Mouse (Mus musculus): ENCODE measurements around the gene Zfp827.

Gene Zfp827

DNA sequence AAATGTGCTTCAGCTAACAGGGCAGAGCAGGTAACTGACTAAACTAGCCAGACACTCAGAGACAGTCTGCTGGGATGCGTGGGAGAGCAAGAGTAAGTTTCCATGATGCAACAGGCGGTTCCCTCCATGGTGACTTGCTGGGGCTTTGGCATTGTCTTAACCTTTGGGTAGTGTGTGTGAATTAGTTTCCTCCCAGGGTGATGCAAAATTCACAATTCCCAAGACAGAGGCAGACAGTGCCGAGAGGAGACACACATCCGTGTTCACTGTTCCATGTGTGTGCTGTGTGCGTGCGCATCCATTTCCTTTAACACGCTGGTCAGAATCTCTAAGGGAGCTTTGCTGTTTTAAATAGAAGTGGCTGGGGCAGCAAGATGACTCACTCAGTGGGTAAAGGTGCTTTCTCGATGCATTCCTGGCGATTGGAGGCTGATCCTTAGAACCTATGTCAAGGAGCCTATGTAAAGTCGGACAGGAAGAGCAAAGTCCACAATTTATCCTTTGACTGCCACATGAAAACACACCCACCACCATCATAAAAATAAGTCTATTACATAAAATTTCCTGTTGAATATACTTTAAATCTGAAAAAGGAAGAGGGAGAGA is 127.4 kb downstream of the Zfp827 start:
- no peak for DNase-seq (ENCODE audit: low spot score in 2 of 2)

DNA sequence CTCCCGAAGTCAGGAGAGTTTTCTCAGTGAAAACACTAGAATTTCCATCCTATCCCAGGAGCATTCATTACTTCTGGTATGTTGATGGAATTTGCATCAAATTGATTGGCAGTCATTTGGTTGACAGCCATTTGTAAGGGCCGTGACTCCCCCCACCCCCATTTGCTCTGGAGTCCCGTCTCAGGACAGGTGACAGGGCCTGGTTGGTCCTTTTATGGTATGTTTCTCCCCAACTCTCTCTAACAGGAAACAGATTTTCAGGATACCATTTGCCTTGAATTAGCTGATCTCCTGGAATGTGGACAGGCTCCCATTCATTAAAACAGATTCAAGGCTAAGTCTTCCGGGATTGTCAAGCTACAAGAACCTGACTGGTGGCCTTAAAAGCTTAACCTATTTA is 129.1 kb downstream of the Zfp827 start:
- DNase-seq (ENCODE audit: low spot score in 2 of 2): no peak

DNA sequence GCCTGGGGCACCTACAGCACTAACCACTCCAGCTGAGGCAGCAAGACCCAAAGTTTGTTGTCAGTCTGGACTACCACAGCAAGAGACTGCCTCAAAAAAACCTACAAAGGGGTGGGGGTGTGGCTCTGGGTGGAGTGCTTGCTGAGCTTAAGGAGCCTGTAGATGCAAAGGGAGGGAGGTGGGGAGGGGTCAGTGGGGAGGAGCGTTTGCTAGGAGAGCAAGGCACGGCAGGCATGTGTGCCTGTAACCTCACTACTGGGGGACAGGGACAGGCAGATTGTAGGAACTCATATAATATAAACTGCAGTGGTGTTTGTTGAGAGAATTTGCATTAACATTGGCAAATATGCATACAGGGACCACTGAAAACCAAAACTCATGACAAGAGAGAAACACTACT is 130.1 kb downstream of the Zfp827 start:
- DNase-seq (ENCODE audit: low spot score in 2 of 2): no peak

DNA sequence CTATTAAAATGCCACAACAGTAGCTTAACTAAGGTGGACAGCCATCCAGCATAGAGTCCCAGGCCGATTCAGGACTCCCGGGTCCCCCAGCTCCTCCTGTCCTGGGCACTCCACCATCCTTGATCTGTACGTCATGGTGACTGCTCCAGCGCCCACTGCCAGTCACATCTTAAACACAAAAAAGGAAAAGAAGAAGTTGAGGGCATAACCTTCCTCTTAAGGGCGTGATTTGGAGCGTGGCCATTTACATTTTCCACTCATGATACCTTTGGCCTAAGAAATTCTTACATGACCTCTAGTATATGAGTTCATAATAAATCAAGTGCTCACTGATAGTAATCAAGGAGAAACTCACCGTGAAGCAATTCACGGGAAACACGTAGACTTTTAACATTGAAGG is 131.2 kb downstream of the Zfp827 start:
- no peak for DNase-seq (ENCODE audit: low spot score in 2 of 2)

DNA sequence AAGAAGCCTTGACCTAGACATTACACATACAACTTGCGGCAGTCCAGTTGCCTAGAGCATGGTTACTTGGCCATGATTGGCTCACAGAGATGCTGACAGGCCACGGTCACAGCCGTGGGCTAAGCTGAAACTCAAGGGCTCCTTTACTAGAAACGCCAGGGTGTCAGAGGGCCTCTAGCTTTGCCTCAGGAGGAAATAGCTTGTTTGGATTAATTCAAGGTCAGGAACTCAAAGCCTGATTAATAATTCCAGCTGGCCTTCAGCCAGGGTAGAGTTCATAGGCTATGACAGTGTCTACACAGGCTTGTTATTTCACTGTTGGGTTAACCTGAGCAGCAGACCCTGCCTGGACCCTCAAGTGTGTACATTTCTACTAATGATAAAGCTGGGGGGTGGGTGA is 132.1 kb downstream of the Zfp827 start:
- DNase-seq (ENCODE audit: low spot score in 2 of 2): no peak

DNA sequence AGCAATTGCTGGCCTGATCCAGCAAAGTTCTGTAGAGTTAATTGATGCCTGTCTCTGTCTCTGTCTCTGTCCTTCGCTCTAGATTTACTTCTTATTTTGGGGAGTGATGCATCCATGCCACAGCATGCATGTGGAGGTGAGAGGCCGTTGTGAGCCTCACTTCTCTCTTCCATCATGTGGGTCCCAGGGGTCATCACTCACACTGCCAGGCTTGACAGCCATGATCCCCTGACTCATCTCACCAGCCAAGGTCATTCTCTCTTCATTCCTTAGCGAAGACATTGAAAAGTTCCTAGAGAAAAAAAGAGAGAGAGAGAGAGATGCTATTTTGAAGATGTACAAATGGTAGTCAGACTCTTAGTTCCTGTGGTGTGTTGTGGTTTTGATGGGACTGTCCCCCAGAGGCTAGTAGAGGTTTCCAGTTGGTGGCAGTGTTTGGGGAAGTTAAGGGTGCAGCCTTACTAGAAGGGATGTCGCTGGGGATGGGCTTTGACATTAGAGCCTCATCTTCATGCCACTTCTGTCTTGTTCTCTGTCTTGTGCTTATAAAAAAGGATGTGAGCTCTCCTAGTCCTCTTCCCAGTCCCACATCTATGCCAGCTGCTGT is 133.0 kb downstream of the Zfp827 start:
- peak in 1 of 2 experiments; percentile 16 for DNase-seq (ENCODE audit: low spot score in 2 of 2)

DNA sequence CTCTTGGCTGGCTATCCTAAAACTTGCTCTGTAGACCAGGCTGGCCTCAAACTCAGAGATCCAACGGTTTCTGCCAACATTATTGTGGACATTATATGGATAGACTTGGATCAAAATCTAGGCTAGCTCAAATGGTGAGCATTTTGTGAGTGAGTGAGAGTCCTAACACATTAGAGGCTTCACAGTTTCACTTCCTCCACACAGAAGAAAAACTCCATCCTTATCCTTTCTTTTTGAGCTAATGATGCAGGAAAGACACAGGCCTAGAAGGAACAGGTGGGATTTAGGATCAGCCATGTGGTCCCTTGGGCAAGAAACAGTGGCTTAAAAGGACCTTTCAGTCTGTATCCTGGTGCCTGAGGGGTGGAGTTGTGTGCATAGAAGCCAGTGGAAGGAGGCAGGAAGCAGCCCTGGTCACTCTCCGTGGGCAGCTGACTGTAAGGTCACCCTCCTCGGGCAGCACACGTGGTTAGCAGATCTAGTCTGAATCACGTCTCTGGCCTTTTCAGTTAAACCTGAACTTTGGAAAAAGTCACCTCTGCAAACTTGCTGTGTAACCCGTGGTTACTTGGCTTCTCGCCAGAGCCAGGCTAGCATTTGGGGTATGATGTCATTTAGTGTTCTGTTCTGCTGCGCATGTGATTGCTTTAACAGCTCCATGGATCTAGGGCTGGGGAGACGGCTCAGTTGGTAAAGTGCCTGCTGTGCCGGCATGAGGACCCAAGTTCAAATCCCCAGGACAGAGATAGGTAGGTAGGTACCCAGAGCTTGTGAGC is 134.5 kb downstream of the Zfp827 start:
- no peak for DNase-seq (ENCODE audit: low spot score in 2 of 2)

DNA sequence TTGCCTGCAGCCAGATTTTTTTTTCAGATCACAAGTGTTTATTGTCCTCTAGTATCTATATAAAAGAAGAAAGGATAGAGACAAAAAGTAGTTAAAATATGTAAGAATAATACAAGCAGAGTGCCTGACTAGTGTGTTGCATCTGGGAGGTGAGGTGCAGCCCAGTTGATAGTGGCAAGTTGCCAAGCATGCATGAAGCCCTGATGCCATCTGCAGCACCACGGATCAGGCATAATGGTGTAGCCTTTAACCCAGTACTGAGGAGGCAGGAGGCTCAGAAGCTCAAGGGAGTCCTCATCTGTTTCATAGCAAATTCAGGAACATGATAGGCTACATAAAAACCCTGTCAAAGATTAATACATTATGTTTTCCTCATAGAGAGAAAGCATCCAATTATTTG is 136.1 kb downstream of the Zfp827 start:
- DNase-seq (ENCODE audit: low spot score in 2 of 2): no peak

DNA sequence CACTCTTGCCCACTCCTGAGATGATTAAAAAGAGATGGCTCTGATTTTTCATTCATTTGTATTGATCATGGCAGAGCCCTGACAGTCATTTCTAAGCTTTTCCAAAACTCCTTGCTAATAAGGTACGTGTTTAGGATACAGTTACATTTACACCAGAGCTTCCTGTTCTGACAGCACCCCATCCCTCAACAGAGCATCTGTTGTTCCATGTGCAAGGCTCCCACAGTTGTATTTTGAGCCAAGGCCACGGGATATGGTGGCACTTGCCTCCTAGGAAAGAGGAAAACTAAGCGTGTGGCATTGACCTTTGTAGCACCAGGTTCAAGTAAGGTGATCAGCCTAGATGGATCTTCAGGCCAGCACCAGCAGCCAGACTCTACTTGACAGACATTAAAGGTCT is 137.0 kb downstream of the Zfp827 start:
- DNase-seq (ENCODE audit: low spot score in 2 of 2): no peak

DNA sequence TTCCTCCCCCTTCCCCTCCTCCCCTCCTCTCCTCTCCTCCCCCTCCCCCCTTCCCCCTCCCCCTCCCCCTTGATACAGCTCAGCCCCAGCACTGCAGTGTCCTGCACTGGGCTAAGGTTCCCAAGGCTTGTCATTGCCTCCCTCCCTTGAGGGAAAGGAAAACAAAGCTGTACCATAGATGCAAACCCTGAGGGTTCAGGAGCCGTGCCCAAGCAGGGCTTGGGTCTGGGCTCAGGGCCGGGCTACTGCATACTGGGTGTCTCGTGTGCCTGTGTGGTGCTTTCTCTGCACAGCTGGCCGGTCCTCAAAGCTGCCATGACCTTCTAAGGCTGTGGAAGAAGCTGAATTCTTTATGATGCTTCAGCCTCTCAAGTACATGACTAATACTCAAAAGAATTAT is 145.4 kb downstream of the Zfp827 start:
- no peak for DNase-seq (ENCODE audit: low spot score in 2 of 2)

DNA sequence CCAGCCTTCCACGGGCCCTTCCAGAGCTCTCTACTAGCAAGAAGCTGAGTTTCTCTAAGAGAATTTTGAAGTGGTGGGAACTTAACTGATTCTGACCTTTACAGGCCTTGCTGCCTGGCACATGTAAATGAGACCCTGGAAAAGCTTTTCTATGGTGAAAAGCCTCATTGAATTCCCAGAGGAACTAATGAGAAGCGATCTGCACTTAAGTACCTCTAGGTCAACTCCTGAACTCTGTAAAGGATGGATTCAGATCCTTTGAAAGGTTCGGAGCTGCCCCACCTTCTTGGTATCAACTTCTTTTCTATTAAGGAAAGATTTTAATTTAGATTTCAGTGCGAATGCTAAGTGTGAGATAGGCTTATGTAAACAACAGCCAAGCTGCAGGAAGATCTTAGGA is 147.8 kb downstream of the Zfp827 start:
- DNase-seq (ENCODE audit: low spot score in 2 of 2): no peak

DNA sequence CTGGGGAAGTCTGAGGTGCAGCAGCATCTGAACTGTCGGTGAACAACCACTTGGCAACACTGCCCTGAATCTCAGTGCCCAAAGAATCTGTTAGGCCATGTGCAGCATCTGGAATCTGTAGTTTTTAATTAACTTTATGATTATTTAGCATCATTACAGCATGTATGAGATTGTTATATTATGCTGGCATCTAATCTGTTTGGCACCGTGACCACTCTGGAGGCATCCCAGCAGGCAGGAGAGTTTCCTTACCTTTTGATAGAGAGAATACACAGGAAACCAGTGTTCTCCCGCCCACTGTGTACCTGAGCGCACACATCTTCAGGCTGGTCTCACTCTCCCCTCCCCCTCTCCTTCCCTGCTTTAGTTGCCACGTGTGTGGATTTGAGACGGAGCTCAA is 151.4 kb downstream of the Zfp827 start:
- DNase-seq (ENCODE audit: low spot score in 2 of 2): no peak

DNA sequence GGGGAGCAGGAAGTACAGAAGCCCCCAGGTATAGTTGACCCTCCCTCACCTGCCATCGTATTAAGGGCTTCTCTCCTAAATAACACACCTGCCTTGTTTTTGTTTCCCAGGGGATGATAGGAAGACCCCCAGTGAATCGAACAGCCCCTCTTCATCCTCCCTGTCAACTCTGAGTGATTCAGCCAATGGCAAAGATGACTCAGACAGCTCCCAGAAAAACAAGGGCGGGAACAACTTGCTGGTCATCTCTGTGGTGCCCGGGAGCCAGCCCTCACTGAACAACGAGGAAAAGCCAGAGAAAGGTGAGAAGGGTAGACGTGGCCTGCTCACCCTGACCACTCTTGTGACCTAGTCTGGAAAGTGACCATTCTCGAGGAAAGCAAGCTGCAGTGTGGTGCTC is 157.3 kb downstream of the Zfp827 start:
- no peak for DNase-seq (ENCODE audit: low spot score in 2 of 2)

DNA sequence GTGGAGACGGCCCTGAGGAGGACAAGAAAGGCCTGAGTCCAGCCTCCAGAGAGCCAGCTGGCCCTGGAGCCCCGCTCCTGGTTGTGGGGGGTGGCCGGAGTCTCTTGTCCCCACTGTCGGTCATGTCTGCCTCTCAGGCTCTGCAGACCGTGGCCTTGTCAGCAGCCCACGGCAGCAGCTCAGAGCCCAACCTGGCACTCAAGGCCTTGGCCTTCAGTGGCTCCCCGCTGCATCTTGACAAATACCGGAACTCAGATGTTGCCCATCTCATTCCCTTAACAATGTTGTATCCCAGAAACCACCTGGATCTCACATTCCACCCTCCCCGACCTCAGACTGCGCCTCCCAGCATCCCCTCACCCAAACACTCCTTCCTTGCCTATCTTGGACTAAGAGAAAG is 161.8 kb downstream of the Zfp827 start:
- DNase-seq (ENCODE audit: low spot score in 2 of 2): no peak

DNA sequence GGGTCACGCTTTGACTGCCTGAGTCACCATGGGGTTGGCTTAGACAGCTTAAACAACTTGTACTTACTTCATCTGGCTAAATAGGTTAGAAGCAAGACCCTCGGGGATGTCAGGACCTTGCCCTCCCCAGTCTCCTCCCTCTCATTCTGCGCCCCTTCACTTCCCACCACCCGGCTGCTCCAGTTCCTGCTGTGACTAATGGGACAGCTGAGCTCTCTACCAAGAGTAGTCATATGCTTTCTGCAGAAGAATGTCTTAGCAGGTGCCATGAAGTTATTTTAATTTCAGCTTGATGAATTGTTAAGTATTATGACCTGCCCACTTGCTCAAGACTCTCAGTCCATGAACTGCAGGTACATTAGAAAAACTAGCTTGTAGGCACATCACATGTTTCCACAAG is 168.2 kb downstream of the Zfp827 start:
- no peak for DNase-seq (ENCODE audit: low spot score in 2 of 2)

DNA sequence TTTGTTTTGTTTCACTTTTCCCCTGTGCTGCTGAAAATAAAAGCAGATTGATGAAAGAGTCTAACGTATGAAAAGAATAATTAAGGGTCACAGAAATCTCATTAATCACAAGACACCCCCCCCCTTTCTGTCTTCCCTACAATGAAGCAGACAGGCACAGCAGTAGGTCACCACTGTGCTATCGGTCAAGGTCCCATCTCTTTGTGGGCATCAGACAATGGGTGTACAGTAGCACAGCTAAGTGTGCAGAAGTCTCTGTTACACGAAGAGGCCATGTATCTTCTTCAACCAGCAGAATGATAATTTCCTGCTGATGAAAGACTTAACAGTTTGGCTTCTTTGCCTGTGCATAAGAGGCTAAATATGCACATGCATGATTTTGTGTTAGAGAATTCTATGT is 170.4 kb downstream of the Zfp827 start:
- no peak for DNase-seq (ENCODE audit: low spot score in 2 of 2)

DNA sequence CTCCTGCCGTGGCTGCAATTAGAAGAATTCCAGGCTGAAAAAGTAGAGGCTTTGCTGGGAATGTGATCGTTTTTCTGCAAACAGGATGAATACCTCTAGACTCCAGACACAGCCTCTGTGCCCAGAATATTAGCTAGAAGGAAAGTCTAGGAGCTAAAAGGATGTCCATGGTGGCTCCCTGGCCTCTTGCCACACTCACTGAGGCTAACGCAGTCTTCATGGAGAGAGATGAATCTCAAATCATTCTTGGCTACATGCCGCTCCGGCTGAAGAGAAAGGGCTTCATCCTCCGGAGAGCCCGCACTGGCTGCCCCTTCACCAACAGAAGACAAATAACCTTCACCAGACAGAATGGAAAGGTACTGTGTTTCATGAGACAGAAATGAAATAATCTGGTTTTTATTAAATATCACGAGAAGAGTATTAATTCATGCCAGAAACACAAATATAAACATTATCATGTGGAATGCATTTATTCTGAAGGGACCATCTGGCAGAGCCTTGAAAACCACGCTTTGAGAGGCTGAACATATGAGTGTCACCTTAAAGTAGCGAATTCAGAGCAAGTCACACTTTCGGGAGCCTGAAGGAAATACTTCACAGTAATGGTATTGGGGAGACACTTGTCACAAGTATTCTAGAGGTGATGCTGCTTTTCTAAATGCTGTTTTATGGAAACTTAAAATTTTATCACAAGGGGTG is 173.4 kb downstream of the Zfp827 start:
- DNase-seq (ENCODE audit: low spot score in 2 of 2): no peak

DNA sequence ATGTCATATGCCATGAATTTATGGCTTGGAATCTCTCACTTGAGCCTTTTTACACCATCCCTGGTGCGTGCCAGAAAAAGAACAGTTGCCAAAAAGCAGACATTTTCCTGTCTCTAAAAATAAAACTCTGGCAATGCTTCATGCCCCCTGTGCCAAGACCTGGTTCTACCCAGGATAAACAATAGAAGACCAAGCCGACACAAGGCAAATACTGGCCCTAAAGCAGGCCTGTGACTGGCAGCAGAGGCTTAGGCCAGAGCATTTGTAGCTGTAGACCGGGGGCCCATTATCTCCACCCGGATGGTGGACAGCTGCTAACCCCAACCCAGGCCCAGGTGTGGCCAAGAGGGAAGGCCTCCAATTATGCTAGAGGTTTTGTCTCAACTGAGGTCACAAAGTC is 178.7 kb downstream of the Zfp827 start:
- DNase-seq (ENCODE audit: low spot score in 2 of 2): no peak

DNA sequence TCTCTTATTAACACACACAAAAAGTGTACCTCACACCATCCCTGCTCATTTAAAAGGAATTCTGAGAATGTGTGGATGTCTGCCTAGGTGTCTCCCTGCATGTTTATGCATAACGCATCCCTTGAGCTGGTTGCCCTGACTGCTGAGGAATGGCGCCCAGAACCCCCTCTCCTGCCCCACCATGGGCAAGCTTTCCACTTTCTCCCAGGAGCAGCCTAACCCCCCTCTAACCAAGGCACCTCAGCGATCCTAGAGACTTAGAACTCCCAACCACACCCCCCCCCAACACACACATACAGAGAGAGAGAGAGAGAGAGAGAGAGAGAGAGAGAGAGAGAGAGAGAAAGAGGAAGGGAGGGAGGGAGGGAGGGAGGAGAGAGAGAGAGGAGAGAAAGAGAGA is 179.9 kb downstream of the Zfp827 start:
- DNase-seq (ENCODE audit: low spot score in 2 of 2): no peak

DNA sequence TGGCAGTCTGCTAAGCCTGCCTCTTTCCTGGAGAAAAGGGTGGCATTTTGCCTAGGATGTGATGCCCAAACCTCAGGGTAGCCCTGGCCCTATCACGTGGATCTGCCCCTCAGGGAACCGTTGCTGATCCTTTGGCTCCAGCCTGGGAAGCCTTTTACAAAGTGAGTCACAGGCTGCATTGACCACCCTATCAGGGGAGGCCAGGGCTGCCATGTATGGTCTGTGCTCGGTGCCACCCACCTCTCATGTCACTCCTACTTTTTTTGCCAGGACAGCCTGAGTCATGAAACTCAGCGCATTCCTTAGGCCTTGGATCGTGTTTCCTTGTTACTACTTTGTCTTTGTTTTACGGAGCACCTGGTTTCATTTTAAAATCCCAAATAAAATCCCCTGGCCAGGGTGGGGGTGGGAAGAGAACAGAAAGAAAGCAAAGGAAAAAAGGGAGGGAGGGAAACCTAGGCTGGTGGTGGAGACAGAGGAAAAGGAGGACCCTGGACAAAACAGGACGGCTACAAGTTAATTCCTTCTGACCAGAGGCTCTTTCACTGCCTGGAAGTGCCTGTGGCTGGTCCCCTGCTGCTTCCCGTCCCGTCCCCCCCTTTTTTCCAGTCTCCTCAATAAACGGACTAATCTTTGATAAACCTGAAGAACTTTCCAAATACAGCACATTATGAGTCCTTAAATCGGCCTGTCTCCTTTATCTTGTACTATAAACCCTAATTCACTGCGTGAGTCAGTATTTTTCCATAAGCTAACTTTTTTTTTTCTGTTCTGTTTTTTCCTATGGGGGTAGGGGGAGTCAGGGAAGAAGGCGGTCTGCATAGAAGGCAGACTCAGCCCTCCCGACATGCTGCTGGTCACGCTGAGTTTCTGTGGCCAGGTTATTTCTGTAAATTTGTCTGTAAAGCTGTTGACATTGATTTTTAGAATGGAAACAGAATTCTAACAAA is 180.7 kb downstream of the Zfp827 start:
- no peak for DNase-seq (ENCODE audit: low spot score in 2 of 2)

DNA sequence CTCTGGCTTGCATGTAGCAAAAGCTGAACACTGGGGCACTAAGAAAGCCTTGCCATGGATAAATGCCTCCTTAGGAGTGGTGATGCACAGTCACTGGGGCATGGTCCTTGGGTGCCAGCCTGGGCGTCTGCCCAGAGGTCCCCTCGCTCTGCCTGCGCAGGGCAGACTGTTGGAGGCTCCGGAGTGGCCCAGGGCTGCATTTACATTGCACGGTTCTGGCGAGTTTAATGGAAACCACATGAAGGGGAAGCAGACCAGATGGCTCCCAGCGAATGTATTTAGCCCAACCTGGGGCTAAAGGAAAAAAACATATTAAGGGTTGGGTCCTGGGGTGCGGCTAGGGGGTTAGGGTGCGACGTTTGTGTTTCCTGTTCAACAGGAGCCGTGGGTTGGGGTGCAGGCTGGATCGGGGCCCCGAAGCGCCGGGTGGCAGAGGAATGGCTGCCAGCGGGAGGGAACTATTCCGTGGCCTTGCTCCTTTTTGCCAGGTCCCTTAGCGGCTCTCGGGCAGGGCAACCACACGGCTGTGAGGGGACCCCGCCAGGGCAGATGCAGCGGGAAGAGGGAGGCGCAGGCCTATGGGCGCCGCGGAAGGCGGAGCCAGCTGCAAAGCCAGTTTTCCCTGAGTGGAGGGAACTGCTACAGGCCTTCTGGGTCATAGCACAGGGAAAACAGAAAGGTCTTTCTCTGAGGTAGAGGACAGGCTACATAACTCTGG is 181.6 kb downstream of the Zfp827 start:
- no peak for DNase-seq (ENCODE audit: low spot score in 2 of 2)
